Mouse (Mus musculus) layer of hippocampus, adult 18-20 months (tissue): ENCODE results near the gene Ung. TPM values are rescaled to one million over a fixed set of nuclear protein-coding genes. Genes with fewer than 3 reads are reported as not detected.

Experiments used
- DNase-seq, 2 experiments: peaks; one replicate each; pipeline ENCODE4 v3.0.0; 2022; ENCODE audit warnings: low spot score in 2 of 2
- total RNA-seq, 2 experiments: library from RNA; stranded (reverse); gene quantifications; 2 replicates each; pipeline ENCODE4 v1.2.3; 2021

The Ung gene
- total RNA-seq, 2 experiments from 2014 or later: 2.0 to 2.6 TPM

DNA sequence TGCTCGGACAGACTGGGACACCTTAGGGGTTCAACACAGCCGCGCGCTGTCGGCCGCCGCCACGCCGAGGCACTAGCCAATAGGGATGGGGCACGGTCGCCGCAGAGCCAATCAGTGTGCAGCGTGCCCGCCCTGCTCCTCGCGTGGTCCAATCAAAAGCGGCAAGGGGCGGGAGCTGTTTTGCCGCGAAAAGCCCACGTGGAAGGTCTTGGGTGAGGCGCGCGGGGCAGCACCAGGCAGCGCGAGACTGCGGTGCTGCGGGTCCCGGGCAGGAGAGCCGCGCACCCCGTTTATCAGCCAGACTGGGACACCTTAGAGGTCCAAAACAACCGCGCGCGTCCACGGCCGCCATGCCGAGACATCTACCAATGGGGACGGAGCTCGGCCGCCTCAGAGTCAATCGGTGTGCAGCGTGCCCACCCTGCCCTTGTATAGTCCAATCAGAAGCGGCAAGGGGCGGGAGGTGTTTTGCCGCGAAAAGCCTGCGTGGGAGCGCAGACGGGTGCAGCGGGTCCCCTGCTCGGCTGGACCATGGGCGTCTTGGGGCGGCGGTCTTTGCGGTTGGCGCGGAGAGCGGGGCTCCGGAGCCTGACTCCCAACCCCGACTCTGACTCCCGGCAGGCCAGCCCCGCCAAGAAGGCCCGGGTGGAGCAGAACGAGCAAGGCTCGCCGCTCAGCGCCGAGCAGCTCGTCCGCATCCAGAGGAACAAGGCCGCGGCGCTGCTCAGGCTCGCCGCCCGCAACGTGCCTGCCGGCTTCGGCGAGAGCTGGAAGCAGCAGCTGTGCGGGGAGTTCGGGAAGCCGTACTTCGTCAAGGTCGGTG is 723 bp downstream of the Ung start:
- DNase-seq: peak; percentile 87 to 95

DNA sequence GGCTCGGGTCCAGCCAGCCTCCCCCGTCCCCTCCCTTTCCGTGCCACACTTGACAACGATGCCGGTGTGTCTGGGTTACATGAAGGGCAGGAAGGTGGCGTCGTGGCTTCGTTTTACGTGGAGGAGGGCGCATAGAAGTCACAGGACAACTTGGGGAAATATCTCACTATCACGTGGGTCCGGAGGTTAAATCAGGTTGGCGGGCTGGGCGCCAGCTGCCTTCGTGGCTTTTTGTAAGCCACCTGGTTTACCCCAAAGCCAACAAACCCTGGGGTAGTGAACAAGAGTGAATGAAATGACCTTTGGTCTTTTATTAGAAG is 1.3 kb downstream of the Ung start:
- DNase-seq: no peak

DNA sequence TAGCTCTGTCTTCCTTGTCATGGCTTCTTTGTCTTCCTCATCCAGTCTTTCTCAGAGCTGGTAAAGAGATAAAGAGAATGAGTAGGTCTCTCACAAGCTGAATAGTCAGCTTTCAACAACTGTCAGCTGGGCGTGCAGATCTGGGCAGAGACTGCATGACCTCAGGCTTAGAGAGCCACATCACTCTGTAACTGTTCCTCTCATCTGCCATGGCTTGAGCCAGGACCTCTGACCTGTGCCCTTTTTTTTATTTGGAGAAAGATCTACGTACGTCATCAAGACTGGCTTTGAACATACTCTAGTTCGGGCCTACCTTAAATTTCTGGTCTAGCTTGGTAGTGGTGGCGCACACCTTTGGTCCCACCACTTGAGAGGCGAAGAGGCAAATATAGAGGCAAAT is 2.7 kb downstream of the Ung start:
- DNase-seq: no peak

DNA sequence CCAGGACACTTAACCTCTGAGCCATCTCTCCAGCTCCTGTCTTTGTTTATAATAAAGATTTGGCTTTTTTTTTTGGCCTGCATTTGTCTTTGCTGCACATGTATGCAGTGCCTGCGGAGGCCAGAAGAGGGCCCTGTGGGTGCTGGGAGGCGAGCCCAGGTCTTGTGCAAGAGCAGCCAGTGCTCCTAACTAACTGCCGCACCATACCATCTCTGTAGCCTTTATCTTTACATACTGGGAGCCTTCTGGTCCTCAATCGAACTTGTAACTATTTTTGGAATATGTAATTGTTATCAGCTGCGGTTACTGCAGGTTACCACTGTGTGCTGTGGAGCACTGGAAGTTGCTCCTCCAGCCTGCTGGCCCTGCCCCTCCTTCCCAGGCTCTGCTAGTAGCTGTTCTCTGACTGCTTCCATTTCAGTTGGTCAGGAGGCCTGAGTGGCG is 3.9 kb downstream of the Ung start:
- peak; percentile 35 to 63 for DNase-seq

DNA sequence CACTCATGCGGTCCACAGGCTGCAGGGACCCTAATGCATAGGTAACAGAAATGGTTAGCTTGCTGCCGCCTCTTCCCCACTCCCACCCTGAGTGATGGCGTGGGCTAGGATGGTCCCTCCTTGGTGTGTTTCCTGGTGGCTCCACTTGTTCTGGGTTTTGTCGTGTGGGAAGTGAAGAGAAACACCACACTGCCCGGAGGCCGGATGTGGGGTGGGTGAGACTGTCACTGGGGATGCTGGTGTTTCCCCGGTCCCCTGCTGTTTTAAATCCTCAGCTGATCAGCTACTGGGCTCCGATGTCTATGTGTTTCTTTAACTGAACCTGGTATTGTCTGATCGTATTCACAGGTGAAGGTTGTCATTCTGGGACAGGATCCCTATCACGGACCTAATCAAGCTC is 5.3 kb downstream of the Ung start:
- no peak for DNase-seq

DNA sequence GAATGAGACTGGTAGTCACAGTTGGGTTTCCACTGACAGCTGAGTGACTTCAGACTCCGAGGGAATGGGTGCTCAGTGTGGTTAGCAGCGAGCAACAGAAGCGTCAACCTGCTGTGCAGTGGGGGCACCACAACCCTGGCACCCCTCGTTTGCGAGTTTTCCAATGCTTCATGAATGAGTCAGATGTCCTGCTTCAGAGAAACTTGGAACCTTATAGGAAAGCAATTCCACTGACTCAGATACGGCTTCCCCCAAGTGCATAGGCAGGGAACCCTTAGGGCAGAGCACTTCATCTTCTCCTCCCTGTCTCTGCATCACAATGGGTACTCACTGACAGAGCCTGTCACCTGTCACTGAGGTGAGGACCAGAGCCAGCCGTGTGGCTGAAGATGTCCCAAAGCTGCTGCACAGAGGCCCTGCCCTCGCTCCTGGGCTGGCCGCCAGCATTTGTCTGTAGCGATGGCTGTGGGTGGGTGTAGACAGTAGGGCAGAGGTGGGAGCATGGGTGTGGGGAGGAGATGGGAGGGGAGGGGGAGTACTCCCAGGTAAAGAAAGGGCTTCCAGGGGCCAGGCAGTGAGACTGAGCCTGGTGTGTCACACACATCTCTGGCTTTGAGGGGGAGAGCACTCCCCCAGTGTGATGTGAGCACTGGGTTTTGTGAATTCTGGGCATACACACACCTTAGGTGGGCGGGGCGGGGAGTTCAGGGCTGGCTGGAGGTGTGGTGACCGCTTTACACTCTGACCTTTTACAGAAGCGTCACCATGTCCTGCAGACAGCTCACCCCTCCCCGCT is 7.5 kb downstream of the Ung start:
- DNase-seq: no peak

DNA sequence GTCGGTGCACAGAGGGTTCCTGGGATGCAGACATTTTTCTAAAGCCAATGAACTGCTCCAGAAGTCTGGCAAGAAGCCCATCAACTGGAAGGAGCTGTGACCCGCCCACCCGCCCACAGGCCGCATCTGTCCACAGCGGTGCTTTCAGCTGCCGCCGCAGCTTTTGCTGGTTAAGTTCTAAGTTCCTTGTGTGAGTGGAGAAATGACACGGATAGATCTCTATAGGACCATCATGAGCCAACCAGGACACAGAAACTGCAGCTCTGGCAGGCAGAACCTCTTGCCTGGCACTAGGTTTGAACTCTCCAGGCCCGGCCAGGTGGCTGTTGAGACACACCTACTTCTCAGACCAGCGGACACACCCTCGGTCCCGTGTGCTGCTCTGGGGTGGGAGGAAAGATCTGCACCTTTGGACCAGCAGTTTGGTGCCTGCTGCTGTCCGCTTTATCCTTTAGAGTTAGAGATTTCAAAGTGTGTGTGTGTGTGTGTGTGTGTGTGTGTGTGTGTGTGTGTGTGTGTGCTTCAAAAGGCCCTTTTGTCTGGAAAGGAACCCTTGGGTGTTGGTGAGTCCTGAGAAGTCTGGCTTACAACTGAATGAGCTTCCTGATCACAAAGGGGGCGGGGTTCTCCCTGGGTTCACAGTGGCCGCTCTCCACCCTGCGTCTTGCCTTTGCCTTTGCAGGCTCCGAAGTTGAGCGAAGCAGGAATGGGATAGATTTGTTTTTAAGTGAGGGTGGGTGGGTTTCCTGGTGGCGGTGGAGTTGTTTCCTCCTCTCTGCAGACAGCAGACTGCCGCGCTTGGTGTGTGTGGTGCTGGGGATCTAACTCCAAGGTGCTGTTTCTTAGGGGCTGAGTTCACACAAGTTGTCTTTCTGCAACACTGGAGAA is 8.3 kb downstream of the Ung start:
- DNase-seq: no peak

DNA sequence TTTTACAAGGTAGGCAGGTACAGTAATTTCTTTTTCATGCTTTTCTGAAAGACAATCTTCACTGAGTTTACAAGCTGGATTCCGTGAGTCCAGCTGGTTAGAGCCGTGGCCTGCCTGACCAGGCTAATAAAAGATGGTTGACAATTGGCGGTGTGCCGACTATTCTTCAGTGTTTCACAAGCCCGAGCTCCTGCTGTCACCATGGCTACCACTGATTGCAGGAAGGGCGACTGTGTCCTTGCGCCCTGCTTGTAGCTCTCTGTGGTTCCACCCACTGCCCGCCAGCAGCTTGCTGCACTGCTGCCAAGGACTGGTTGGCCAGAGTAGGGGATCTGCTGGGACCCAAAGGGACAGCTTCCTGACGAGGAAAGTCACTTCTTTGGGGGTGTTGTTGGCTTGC is 9.0 kb downstream of the Ung start:
- peak; percentile 40 to 79 for DNase-seq

DNA sequence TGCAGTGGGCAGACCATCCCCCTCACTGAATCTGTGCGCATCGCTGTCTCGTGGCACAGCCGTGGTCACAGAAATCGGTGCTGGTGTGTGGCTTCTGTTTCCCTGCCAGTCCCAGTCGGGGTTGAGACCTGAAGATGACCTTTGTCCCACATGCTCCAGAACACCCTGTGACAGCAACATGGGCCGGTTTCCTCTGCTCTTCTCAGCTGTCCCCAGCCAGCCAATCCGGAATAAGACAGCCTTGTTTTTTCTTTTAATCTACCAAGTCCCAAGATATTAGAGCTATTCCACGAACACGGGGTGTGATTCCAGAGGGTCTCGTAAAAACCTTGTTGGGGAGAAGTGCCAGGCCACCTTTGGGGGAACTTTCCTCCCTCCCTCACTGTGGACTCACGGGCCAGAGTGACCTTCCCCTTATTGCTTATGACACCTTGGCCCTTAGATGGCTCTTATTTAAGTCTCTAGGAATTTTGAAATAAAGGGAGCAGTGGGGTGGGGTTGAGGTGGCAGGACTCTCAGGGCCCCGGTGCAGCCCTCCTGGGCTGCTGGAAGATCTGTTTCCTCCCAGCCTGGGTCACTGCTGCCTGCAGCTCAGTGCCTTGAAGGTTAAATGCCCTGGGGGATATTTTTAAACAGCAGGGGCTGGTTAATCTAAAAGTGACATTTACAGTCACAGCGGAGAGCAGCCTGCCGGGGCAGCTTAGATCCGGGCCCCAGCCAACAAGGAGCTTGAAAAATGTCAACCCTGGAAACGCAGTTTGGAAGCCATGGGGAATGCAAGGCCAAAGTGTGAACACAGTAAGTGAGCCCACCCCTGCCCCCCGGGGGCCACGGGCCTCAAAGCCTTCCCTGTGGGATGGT is 16.1 kb downstream of the Ung start, which contains the start of gene Acacb:
Acacb (plus strand) TSS at position 508 of the 861 bp plus-strand sequence.
- no peak for DNase-seq

DNA sequence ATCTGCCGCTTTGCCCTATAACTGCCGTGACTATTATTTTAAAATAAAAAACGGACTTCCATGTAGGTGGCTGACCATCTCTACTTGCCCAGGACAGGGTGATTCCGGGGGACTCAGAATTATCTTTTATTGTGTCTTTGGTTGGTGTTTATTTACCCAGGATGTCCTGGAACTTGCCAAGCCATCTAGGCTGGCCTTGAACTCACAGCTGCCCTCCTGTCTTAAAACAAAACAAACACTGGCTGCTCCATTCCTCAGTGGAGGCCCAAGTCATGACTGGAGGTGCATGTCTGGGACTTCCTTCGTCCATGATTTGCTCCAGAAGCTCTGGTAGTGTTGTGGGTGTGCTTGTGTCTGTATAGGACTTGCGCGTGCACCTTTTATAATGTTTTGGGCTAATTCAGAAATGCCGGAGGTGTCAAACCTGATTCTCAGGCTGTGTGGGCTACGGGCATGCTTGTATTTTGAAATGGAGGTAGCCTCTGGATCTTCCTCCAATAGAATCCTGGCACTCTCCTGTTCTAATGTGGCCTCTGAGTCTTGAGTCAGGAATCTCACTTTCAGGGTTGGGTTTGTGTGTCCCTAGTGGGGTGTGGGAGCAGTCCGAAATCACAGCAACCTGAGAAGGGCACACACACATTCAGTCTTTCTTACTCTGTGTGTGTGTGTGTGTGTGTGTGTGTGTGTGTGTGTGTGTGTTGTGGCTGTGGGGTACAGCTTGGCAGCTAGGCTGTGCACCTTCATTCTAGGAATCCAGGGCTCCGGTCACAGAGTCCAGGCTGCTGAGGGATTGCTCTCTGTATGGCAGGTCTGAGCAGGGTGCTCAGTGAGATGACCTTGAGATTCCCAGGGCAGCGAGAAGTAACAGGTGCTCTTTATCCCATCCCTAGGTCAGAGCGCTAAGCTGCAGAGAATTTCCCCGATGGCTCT is 17.1 kb downstream of the Ung start:
- no peak for DNase-seq

DNA sequence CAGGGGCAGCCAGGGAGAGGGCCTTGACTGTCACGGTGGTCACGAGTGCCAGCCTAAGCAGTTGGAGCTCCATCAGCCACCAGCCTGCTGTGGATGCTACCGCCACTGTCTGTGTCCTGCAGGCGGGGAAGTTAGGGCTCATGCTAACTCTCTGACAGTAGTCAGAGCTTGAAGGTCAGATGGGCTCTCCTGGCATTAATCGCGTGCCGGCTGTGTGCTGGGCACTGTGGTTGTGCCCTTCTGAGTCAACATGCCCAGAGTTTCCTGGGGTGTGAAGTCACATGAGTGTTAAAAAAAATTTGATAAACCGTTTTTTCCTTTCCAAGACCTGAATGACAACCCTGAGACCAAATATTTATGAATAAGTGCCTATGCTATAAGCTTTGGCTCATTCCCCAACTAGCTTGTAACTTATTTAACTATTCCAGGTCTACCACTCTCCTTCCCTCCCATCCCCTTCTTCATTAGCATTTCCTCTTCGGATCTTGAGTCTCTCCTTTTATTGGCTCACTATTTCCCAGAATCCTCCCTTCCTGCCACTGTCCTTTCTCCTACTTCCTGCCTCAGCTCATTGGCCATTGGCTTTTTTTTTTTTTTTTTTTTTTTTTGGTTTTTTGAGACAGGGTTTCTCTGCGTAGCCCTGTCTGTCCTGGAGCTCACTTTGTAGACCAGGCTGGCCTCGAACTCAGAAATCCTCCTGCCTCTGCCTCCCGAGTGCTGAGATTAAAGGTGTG is 22.3 kb downstream of the Ung start:
- no peak for DNase-seq

DNA sequence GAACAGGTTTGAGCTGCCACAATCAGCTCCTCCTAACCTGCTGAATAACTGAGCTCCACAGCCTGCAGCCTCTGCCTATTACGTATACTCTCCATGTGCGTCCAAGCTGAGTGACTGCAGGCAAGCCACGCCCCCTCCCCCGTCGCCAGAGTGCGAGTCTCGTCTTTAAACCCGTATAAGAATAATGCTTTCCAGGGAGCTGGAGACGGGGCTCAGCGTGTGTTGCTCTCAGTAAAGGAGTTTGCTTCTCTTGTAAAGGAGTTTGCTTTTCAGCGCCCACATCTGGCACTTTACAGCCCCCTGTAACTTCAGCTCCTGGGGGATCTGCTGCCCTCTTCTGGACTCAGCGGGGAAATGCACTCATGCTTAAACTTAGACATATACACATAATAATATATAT is 23.3 kb downstream of the Ung start:
- DNase-seq: no peak

DNA sequence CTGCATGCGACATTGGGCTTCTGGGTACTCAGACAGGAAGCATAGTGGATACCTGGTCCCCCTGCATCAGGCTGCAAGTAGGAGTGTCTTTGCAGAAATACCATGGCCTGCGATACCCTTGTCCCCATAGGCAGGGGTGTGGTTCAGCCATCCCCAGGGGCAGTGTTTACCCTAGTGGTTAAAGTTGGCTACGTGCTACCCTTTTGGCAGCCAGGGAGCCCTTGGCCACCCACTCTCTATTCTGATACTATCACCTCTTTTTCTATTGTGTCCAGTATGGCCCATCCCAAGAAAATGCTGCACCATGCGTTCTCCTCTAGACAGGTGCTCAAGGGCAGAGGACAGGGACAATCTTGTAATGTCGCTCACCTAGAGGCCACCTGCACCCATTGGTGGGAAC is 24.6 kb downstream of the Ung start:
- DNase-seq: no peak

DNA sequence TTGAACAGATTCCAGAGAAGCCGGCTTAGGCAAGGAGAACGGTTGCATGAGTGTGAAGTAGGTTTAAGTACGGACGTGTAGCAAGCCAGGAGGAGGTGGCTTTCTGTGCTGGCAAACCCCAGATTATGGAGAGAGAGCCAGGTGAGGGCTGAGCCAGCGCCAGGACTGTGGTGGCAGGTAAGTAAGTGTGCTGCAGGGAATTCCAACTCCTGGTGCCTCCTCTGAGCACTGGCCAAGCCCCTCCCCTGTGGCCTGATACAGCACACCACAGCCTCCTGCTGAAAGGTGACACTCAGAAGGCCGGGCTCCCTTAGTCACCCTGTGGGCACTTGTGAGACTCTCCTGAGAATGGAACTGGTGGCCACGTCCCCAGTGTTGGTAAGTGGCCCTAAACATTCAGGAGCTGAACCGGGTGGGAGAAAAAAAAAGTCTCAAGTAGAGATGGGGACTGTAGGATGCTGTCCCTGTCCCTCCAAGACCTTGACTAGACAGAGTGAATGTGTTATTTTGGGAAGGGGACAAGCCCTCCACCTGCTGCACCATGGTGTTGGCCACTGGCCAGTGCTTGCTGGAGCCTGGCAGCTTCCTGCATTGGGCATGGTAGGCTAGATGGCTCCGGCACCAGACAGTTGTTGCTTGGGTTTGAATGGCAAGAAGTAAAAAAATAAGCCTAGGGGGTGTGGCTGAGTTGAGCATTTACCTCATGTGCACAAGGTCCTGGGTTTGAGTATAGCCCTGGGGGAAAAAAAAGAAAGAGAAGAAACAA is 25.2 kb downstream of the Ung start:
- no peak for DNase-seq

DNA sequence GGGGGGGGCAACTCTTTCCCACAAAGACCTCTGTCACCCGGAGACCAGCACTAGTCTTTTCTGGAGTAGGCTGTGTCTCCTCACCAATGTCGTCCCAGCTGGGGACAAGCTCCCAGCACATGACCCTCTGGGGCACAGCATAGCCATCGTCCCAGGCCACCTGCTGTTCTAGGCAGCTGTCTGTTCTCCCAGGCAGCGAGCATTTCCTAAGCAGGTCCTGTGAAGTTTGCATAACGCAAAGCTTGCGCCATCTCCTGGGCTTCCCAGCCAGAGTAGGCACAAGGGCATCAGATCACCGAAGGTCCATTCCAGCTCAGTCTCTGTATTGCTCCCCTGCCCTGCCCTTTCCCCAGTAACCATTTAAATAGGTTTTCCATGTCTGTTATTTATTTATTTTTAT is 27.1 kb downstream of the Ung start:
- DNase-seq: no peak

DNA sequence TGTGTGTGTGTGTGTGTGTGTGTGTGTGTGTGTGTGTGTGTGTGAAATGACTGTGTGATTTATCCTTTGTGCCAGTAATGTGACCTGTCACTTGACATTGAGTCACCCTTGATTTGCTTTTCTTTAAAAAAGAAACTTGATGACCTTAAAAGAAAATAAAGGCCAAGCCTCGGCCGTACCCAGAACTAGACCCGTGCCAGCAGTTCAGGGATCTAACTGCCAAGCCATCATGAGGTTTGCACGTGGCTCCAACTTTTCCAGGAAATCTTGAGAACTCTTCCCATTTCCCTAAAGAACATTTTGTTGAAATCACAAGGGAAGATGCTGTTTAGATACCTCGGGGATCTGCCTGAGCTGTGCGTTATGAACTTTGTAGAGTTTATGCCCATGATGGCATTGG is 31.2 kb downstream of the Ung start:
- DNase-seq: no peak

DNA sequence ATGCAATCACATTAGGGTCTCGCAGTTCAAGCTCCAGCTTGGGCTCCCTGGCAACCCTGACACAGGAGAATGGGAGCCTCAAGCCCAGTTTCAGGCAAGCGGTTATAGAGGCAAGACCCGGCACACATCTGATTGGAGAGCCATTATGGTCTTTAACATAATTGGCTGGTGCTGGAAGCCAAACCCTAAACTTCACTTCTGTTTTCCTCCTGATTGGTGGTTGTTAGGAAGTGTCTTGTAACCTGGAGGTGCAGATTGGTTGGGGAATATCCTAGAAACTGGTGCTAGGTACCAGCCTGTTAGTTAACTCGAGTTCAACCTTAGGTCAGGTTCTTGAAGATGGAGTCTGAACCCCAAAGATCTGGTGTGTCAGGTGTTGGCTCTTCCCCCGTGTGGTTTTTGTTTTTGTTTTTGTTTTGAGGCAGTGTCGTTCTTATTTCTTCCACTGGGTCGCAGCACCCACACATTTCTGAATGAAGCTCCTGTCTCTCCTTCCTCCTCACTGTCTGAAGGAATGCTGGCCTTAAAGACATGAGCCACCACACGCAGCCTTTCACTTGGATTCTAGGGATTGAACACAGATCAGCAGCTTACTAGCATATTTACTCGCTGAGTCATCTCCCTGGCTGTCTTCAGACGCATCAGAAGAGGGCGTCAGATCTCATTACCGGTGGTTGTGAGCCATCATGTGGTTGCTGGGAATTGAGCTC is 32.1 kb downstream of the Ung start:
- DNase-seq: peak in 1 of 2 experiments; percentile 4
